Mouse (Mus musculus) right cerebral cortex, postnatal 10 days (tissue): Measurements from ENCODE around the gene Nrip1.
"Not testable (repeated sequence)": the region's sequence is repeated elsewhere in the genome, so short reads cannot be mapped to it uniquely, and the experiment has no call there.

Experiments used
- DNase-seq, 2 experiments: peaks; one replicate each; pipeline ENCODE4 v3.0.0; 2021; ENCODE audit warnings: low spot score in 2 of 2

The Nrip1 gene

GRCm38 (mm10) chr16:76373671-76374091, at the start of gene Nrip1:
Gene Nrip1 (minus strand): TSS chr16:76373827.
- peak; percentile 70 to 76 for DNase-seq

- DNase-seq: no peak
Measured at GRCm38 (mm10) chr16:76422531-76422930, 48.9 kb upstream of the Nrip1 start.

GRCm38 (mm10) chr16:76419849-76420248, 46.2 kb upstream of the Nrip1 start:
- DNase-seq: peak in 1 of 2 experiments; percentile 33

- DNase-seq: no peak
Measured at GRCm38 (mm10) chr16:76416477-76416876, 42.9 kb upstream of the Nrip1 start.

- DNase-seq: no peak
Measured at GRCm38 (mm10) chr16:76416060-76416438, 42.4 kb upstream of the Nrip1 start.

GRCm38 (mm10) chr16:76415407-76416059, 41.9 kb upstream of the Nrip1 start:
- no peak for DNase-seq

- no peak for DNase-seq
Measured at GRCm38 (mm10) chr16:76414528-76414927, 40.9 kb upstream of the Nrip1 start.

GRCm38 (mm10) chr16:76413581-76413980, 40.0 kb upstream of the Nrip1 start:
- no peak for DNase-seq

GRCm38 (mm10) chr16:76409355-76409722, 35.7 kb upstream of the Nrip1 start:
- no peak for DNase-seq

- DNase-seq: no peak
Measured at GRCm38 (mm10) chr16:76408696-76409354, 35.2 kb upstream of the Nrip1 start.

- no peak for DNase-seq
Measured at GRCm38 (mm10) chr16:76408241-76408640, 34.6 kb upstream of the Nrip1 start.

- no peak for DNase-seq
Measured at GRCm38 (mm10) chr16:76407321-76407920, 33.8 kb upstream of the Nrip1 start.

GRCm38 (mm10) chr16:76406897-76407296, 33.3 kb upstream of the Nrip1 start:
- peak; percentile 41 to 53 for DNase-seq

- no peak for DNase-seq
Measured at GRCm38 (mm10) chr16:76406319-76406718, 32.7 kb upstream of the Nrip1 start.

- DNase-seq: not testable (repeated sequence)
Measured at GRCm38 (mm10) chr16:76403305-76403704, 29.7 kb upstream of the Nrip1 start.

- no peak for DNase-seq
Measured at GRCm38 (mm10) chr16:76396512-76396911, 22.9 kb upstream of the Nrip1 start.

- no peak for DNase-seq
Measured at GRCm38 (mm10) chr16:76393267-76393666, 19.6 kb upstream of the Nrip1 start.

GRCm38 (mm10) chr16:76386496-76386895, 12.9 kb upstream of the Nrip1 start:
- DNase-seq: no peak

GRCm38 (mm10) chr16:76386071-76386470, 12.4 kb upstream of the Nrip1 start:
- DNase-seq: no peak

GRCm38 (mm10) chr16:76377211-76377610, 3.6 kb upstream of the Nrip1 start:
- DNase-seq: no peak

- no peak for DNase-seq
Measured at GRCm38 (mm10) chr16:76376661-76377060, 3.0 kb upstream of the Nrip1 start.

GRCm38 (mm10) chr16:76372941-76373561, 576 bp downstream of the Nrip1 start:
- DNase-seq: peak; percentile 89 to 92
